Mouse (Mus musculus) MEL (cell line): ENCODE measurements around the gene Gm6583. TPM values are rescaled to one million over a fixed set of nuclear protein-coding genes. Genes with fewer than 3 reads are reported as not detected.

Source experiments
- DNase-seq: peaks from one replicate; pipeline ENCODE4 v3.0.0; 2011; ENCODE audit warnings: low read depth, low spot score
- H3K27ac ChIP-seq: 2 replicates; pipeline ENCODE4 v1.5.1; 2012; ENCODE audit warnings: low read depth, mild to moderate bottlenecking, control low read depth, low read length, moderate library complexity; ENCODE audit not compliant: control insufficient read depth
- H3K27me3 ChIP-seq, 2 experiments: fragments of 150-350 bp in 1 of 2; sonication (generic) in 1 of 2; 2 replicates each; pipeline ENCODE4 v1.6.1; 2012; ENCODE audit warnings: low read length in 2 of 2, mild to moderate bottlenecking in 2 of 2, improper control_type of control experiment in 1 of 2, moderate library complexity in 1 of 2; ENCODE audit not compliant: insufficient read depth in 2 of 2, control insufficient read depth in 1 of 2
- H3K36me3 ChIP-seq, 2 experiments: 2 replicates each; pipeline ENCODE4 v1.6.1; 2012 to 2014; ENCODE audit warnings: low read length in 2 of 2, improper control_type of control experiment in 1 of 2, inconsistent platforms in 1 of 2, mild to moderate bottlenecking in 1 of 2; ENCODE audit not compliant: insufficient read depth in 2 of 2, control insufficient read depth in 1 of 2
- H3K4me1 ChIP-seq, 2 experiments: fragments of 150-350 bp in 1 of 2; sonication (generic) in 1 of 2; 2 replicates each; pipeline ENCODE4 v1.6.1; 2012; ENCODE audit warnings: low read length in 2 of 2, improper control_type of control experiment in 1 of 2, mild to moderate bottlenecking in 1 of 2; ENCODE audit not compliant: insufficient read depth in 2 of 2, control insufficient read depth in 1 of 2
- H3K4me3 ChIP-seq, 2 experiments: fragments of 150-350 bp in 1 of 2; sonication (generic) in 1 of 2; 2 replicates each; pipeline ENCODE4 v1.5.1; 2012; ENCODE audit warnings: low read depth in 2 of 2, low read length in 2 of 2, mild to moderate bottlenecking in 2 of 2, moderate library complexity in 2 of 2, control low read depth in 1 of 2, improper control_type of control experiment in 1 of 2; ENCODE audit not compliant: control insufficient read depth in 1 of 2, insufficient read depth in 1 of 2
- H3K79me2 ChIP-seq: 2 replicates; pipeline ENCODE4 v1.6.1; 2012; ENCODE audit warnings: mild to moderate bottlenecking, low read length, moderate library complexity; ENCODE audit not compliant: control insufficient read depth, poor library complexity, insufficient read depth
- H3K9ac ChIP-seq: 2 replicates; pipeline ENCODE4 v1.6.1; 2012; ENCODE audit warnings: low read depth, mild to moderate bottlenecking, control low read depth, low read length, moderate library complexity; ENCODE audit not compliant: control insufficient read depth, poor library complexity, severe bottlenecking
- H3K9me3 ChIP-seq: fragments of 150-350 bp; sonication (generic); replicated peaks from 2 replicates; pipeline ENCODE4 v1.6.1; 2012; ENCODE audit warnings: mild to moderate bottlenecking, low read length, improper control_type of control experiment, moderate library complexity; ENCODE audit not compliant: insufficient read depth
- CHD2 ChIP-seq: IDR thresholded peaks from 2 replicates; pipeline ENCODE4 v1.6.1; 2011; ENCODE audit warnings: low read length, improper control_type of control experiment
- CTCF ChIP-seq, 3 experiments: IDR thresholded peaks in 2 of 3; conservative IDR thresholded peaks in 1 of 3; 2 replicates each; pipeline ENCODE4 v1.5.1; 2011 to 2012; ENCODE audit warnings: low read length in 3 of 3, low read depth in 2 of 3, mild to moderate bottlenecking in 2 of 3, improper control_type of control experiment in 1 of 3, inconsistent platforms in 1 of 3, mixed read lengths in 1 of 3, moderate library complexity in 1 of 3; ENCODE audit not compliant: control insufficient read depth in 1 of 3, insufficient read depth in 1 of 3, poor library complexity in 1 of 3, severe bottlenecking in 1 of 3
- E2F4 ChIP-seq: IDR thresholded peaks from 2 replicates; pipeline ENCODE4 v1.6.1; 2011; ENCODE audit warnings: low read depth, low read length, improper control_type of control experiment, borderline replicate concordance
- ELF1 ChIP-seq: IDR thresholded peaks from 2 replicates; pipeline ENCODE4 v1.6.1; 2014; ENCODE audit warnings: low read depth, mild to moderate bottlenecking, inconsistent platforms, low read length, improper control_type of control experiment, moderate library complexity
- EP300 ChIP-seq, 2 experiments: IDR thresholded peaks; 2 replicates each; pipeline ENCODE4 v1.6.1; 2011; ENCODE audit warnings: improper control_type of control experiment in 2 of 2, low read length in 2 of 2, low read depth in 1 of 2, mild to moderate bottlenecking in 1 of 2
- ETS1 ChIP-seq: IDR thresholded peaks from 2 replicates; pipeline ENCODE4 v1.6.1; 2012; ENCODE audit warnings: low read depth, mild to moderate bottlenecking, inconsistent platforms, low read length, improper control_type of control experiment, moderate library complexity
- GABPA ChIP-seq: IDR thresholded peaks from 2 replicates; pipeline ENCODE4 v1.6.1; 2012; ENCODE audit warnings: low read depth, mild to moderate bottlenecking, inconsistent platforms, low read length, improper control_type of control experiment, moderate library complexity
- GATA1 ChIP-seq: IDR thresholded peaks from 2 replicates; pipeline ENCODE4 v1.6.1; 2011; ENCODE audit warnings: low read depth, low read length, improper control_type of control experiment
- JUND ChIP-seq: IDR thresholded peaks from 2 replicates; pipeline ENCODE4 v1.6.1; 2011; ENCODE audit warnings: low read depth, mild to moderate bottlenecking, improper control_type of control experiment, low read length
- KAT2A ChIP-seq: conservative IDR thresholded peaks from 2 replicates; pipeline ENCODE4 v1.6.1; 2012; ENCODE audit warnings: low read depth, low read length, improper control_type of control experiment, inconsistent platforms
- MAFK ChIP-seq: IDR thresholded peaks from 2 replicates; pipeline ENCODE4 v1.6.1; 2011; ENCODE audit warnings: low read depth, mild to moderate bottlenecking, low read length, improper control_type of control experiment, borderline replicate concordance
- MAZ ChIP-seq: IDR thresholded peaks from 2 replicates; pipeline ENCODE4 v1.6.1; 2012; ENCODE audit warnings: low read depth, mild to moderate bottlenecking, inconsistent platforms, low read length, improper control_type of control experiment
- MEF2A ChIP-seq: IDR thresholded peaks from 2 replicates; pipeline ENCODE4 v1.6.1; 2014; ENCODE audit warnings: low read depth, mild to moderate bottlenecking, inconsistent platforms, low read length, improper control_type of control experiment; ENCODE audit not compliant: poor library complexity, insufficient replicate concordance, severe bottlenecking; ENCODE audit errors: extremely low read depth
- POLR2A ChIP-seq, 2 experiments: IDR thresholded peaks; 2 replicates each; pipeline ENCODE4 v1.6.1; 2011 to 2012; ENCODE audit warnings: low read length in 2 of 2, mild to moderate bottlenecking in 2 of 2, control low read depth in 1 of 2, improper control_type of control experiment in 1 of 2, low read depth in 1 of 2, moderate library complexity in 1 of 2; ENCODE audit not compliant: control insufficient read depth in 1 of 2, insufficient read depth in 1 of 2, poor library complexity in 1 of 2
- POLR2AphosphoS2 ChIP-seq: IDR thresholded peaks from 2 replicates; pipeline ENCODE4 v1.6.1; 2011; ENCODE audit warnings: low read length, improper control_type of control experiment
- RAD21 ChIP-seq: IDR thresholded peaks from 2 replicates; pipeline ENCODE4 v1.6.1; 2011; ENCODE audit warnings: mild to moderate bottlenecking, low read depth, low read length, improper control_type of control experiment
- SIN3A ChIP-seq: IDR thresholded peaks from 2 replicates; pipeline ENCODE4 v1.6.1; 2012; ENCODE audit warnings: low read length, improper control_type of control experiment, inconsistent platforms
- SMC3 ChIP-seq: IDR thresholded peaks from 2 replicates; pipeline ENCODE4 v1.6.1; 2011; ENCODE audit warnings: low read depth, low read length, improper control_type of control experiment
- USF1 ChIP-seq: IDR thresholded peaks from 2 replicates; pipeline ENCODE4 v1.6.1; 2014; ENCODE audit warnings: low read depth, mild to moderate bottlenecking, inconsistent platforms, low read length, improper control_type of control experiment, moderate library complexity
- USF2 ChIP-seq, 2 experiments: IDR thresholded peaks; 2 replicates each; pipeline ENCODE4 v1.6.1; 2011 to 2012; ENCODE audit warnings: improper control_type of control experiment in 2 of 2, low read length in 2 of 2, borderline replicate concordance in 1 of 2, inconsistent platforms in 1 of 2, low read depth in 1 of 2, mild to moderate bottlenecking in 1 of 2; ENCODE audit not compliant: insufficient read depth in 1 of 2
- ZMIZ1 ChIP-seq: IDR thresholded peaks from 2 replicates; pipeline ENCODE4 v1.6.1; 2012; ENCODE audit warnings: low read depth, mild to moderate bottlenecking, inconsistent platforms, low read length, improper control_type of control experiment, moderate library complexity
- ZNF384 ChIP-seq: IDR thresholded peaks from 2 replicates; pipeline ENCODE4 v1.6.1; 2012; ENCODE audit warnings: low read depth, mild to moderate bottlenecking, inconsistent platforms, low read length, improper control_type of control experiment
- polyA plus RNA-seq, 2 experiments: library from polyadenylated mRNA; stranded (reverse) in 1 of 2; unstranded in 1 of 2; fragments of >175 nt in 1 of 2; fragments of >200 nt in 1 of 2; gene quantifications; 2 replicates each; pipeline versions ENCODE4 v1.2.1 to v1.2.4; 2012; ENCODE audit warnings: low replicate concordance in 2 of 2, low read depth in 1 of 2; ENCODE audit not compliant: insufficient read length in 2 of 2, insufficient read depth in 1 of 2, missing spikeins in 1 of 2
- total RNA-seq: library from RNA; depleted of rRNA; stranded (reverse); fragments of 300-350 nt; gene quantifications from 2 replicates; pipeline ENCODE4 v1.2.3, GENCODE M21; 2012

The Gm6583 gene
- total and polyA plus RNA-seq, 3 experiments: 0.04 to 0.11 TPM; not detected in 1

DNA sequence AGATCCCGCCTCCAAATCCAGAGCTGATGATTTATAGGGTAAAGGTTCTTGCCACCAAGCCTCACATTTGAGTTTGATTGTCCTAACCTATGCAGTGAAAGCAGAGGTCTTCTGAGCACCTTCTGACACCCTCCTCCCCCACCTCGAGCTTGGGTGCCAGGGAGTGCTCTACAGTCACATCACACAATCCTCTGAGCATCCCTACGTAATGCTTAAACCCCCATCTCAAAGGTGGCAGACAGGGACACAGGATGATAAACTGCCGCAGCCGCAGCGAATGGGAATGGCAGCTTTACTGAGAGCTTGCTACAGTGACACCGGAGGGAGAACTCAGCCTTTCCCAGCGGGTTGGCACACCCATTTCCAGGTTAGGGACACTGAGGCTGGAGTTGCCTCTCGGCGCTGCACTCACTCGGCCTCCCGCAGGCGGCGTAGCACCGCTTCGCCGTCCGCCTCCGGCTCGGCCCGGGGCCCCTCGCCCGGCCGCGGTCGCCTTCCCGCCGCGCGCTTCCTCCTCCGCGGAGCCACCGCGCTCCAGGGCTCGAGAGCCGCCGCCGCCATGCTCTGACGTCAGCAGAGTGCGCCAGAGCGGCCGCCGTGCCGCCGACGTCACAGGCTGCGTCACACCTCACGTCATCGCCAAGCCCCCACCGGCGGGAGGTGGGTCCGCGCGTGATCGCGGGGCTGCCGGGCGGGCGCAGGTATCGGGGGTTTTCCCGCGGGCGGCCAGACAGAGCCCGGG is 13.2 kb downstream of the Gm6583 start, which contains the start of the genes Srrd and Hps4 (continued):
- TF ChIP-seq ZNF384: no peak
- TF ChIP-seq KAT2A: no peak; the same call in 1 of the 2 replicates
- no peak for TF ChIP-seq CTCF (IDR thresholded peaks at IDR 0.05 in 2 of 3, conservative IDR thresholded peaks at IDR 0.05 in 1 of 3; ENCODE audit: control insufficient read depth in 1 of 3, insufficient read depth in 1 of 3, low read depth in 2 of 3, low read length in 3 of 3, poor library complexity in 1 of 3, severe bottlenecking in 1 of 3)

- Histone ChIP-seq H3K9me3 (no peaks in the 10 kb centered on the region), H3K4me1 (peaks cover 0 to 13% of the 10 kb centered on the region in 2 experiments; a peak in 3 of 4 replicates), H3K9ac (no peak overlapping the region), H3K36me3 (peaks cover 2 to 10% of the 10 kb centered on the region in 2 experiments), H3K27me3 (no peaks in the 10 kb centered on the region), H3K27ac (no peak overlapping the region), H3K79me2 (peaks cover 15% of the 10 kb centered on the region), H3K4me3 (no peak overlapping the region)
- DNase-seq: no peak
- TF ChIP-seq POLR2A (IDR thresholded peaks at IDR 0.05; ENCODE audit: control insufficient read depth in 1 of 2, insufficient read depth in 1 of 2, low read depth in 1 of 2, low read length in 2 of 2, poor library complexity in 1 of 2) (no peak), RAD21 (no peak), USF1 (no peak), SIN3A (no peak), ETS1 (no peak), KAT2A (no peak), ELF1 (no peak), GABPA (no peak), CHD2 (no peak), SMC3 (no peak), ZMIZ1 (no peak), GATA1 (no peak), EP300 (IDR thresholded peaks at IDR 0.05; ENCODE audit: low read depth in 1 of 2, low read length in 2 of 2) (no peak), MAZ (no peak), MEF2A (no peak), USF2 (IDR thresholded peaks at IDR 0.05; ENCODE audit: borderline replicate concordance in 1 of 2, insufficient read depth in 1 of 2, low read depth in 1 of 2, low read length in 2 of 2) (no peak), JUND (no peak), E2F4 (no peak), MAFK (no peak), POLR2AphosphoS2 (no peak)
Measured at GRCm38 (mm10) chr5:112339215-112339614, 16.6 kb downstream of the Gm6583 start.
